Mouse (Mus musculus) heart, adult 8-10 months (tissue): ENCODE data around the gene Tbccd1. TPM values are rescaled to one million over a fixed set of nuclear protein-coding genes. Genes with fewer than 3 reads are reported as not detected.

ENCODE experiments used
- DNase-seq: peaks from one replicate; pipeline ENCODE4 v3.0.0; 2022; ENCODE audit warnings: low spot score
- total RNA-seq, 4 experiments: library from RNA; stranded (reverse); gene quantifications; 2 replicates each; pipeline ENCODE4 v1.2.4; 2022

The Tbccd1 gene
- total RNA-seq, 4 experiments from 2014 or later: 10.8 to 13.5 (median 12.1) TPM

- DNase-seq: no peak
These were observed 14.9 kb upstream of the Tbccd1 start for GRCm38 (mm10) chr16:22872397-22872796.

- DNase-seq: no peak
These were observed 696 bp downstream of the Tbccd1 start for GRCm38 (mm10) chr16:22856773-22857172.

- no peak for DNase-seq
These were observed 4.8 kb downstream of the Tbccd1 start for GRCm38 (mm10) chr16:22852709-22853108.

- DNase-seq: no peak
These were observed 9.1 kb downstream of the Tbccd1 start for GRCm38 (mm10) chr16:22848331-22848730.

GRCm38 (mm10) chr16:22847686-22848085, 9.8 kb downstream of the Tbccd1 start:
- no peak for DNase-seq

- DNase-seq: no peak
These were observed 12.0 kb downstream of the Tbccd1 start for GRCm38 (mm10) chr16:22845481-22845880.

- no peak for DNase-seq
These were observed 12.6 kb downstream of the Tbccd1 start for GRCm38 (mm10) chr16:22844834-22845233.

- peak; percentile 81 for DNase-seq
These were observed 13.2 kb downstream of the Tbccd1 start for GRCm38 (mm10) chr16:22844061-22844801.

GRCm38 (mm10) chr16:22842871-22843270, 14.6 kb downstream of the Tbccd1 start:
- DNase-seq: no peak

GRCm38 (mm10) chr16:22839146-22839857, 18.2 kb downstream of the Tbccd1 start:
- DNase-seq: no peak

GRCm38 (mm10) chr16:22832932-22833525, 24.4 kb downstream of the Tbccd1 start:
- no peak for DNase-seq

- no peak for DNase-seq
These were observed 36.7 kb downstream of the Tbccd1 start for GRCm38 (mm10) chr16:22820731-22821130.

- no peak for DNase-seq
These were observed 46.0 kb downstream of the Tbccd1 start, which contains the start of gene Crygs for GRCm38 (mm10) chr16:22811477-22811876. TSS of gene Crygs (minus strand) at chr16:22811577.

- peak; percentile 30 for DNase-seq
These were observed 49.9 kb downstream of the Tbccd1 start for GRCm38 (mm10) chr16:22807468-22808070.

- DNase-seq: no peak
These were observed 54.7 kb downstream of the Tbccd1 start for GRCm38 (mm10) chr16:22802786-22803185.

GRCm38 (mm10) chr16:22800849-22801109, 56.7 kb downstream of the Tbccd1 start:
- DNase-seq: no peak

GRCm38 (mm10) chr16:22800026-22800848, 57.2 kb downstream of the Tbccd1 start:
- no peak for DNase-seq

- DNase-seq: no peak
These were observed 58.9 kb downstream of the Tbccd1 start for GRCm38 (mm10) chr16:22798520-22798919.

GRCm38 (mm10) chr16:22797521-22797920, 59.9 kb downstream of the Tbccd1 start:
- no peak for DNase-seq

- peak; percentile 5 for DNase-seq
These were observed 62.0 kb downstream of the Tbccd1 start for GRCm38 (mm10) chr16:22795497-22795896.

- no peak for DNase-seq
These were observed 66.2 kb downstream of the Tbccd1 start for GRCm38 (mm10) chr16:22791235-22791634.
